Mouse (Mus musculus) midbrain, embryonic 13.5 days (tissue): Measurements from ENCODE around the gene Nek8. TPM values are rescaled to one million over a fixed set of nuclear protein-coding genes. Genes with fewer than 3 reads are reported as not detected.

Experiments used
- ATAC-seq: fragments of 200-750 bp; cut with Nextera tagmentation; 2 replicates; pipeline ENCODE4 v1.8.0; 2017; ENCODE audit warnings: mild to moderate bottlenecking, moderate TSS enrichment, moderate library complexity
- H3K27ac ChIP-seq: fragments of 300-500 bp; sonication (generic); 2 replicates; pipeline ENCODE4 v1.5.1; 2015; ENCODE audit warnings: inconsistent platforms, mild to moderate bottlenecking, moderate library complexity
- H3K27me3 ChIP-seq: fragments of 300-500 bp; sonication (generic); 2 replicates; pipeline ENCODE4 v1.6.1; 2015; ENCODE audit warnings: mild to moderate bottlenecking, inconsistent platforms
- H3K36me3 ChIP-seq: fragments of 300-500 bp; sonication (generic); 2 replicates; pipeline ENCODE4 v1.6.1; 2015; ENCODE audit warnings: mild to moderate bottlenecking, inconsistent platforms
- H3K4me1 ChIP-seq: fragments of 300-500 bp; sonication (generic); replicated peaks from 2 replicates; pipeline ENCODE4 v1.6.1; 2015; ENCODE audit warnings: inconsistent platforms
- H3K4me2 ChIP-seq: fragments of 300-500 bp; sonication (generic); replicated peaks from 2 replicates; pipeline ENCODE4 v1.6.1; 2015; ENCODE audit warnings: moderate library complexity, mild to moderate bottlenecking, inconsistent platforms
- H3K4me3 ChIP-seq: fragments of 300-500 bp; sonication (generic); replicated peaks from 2 replicates; pipeline ENCODE4 v1.5.1; 2015; ENCODE audit warnings: mild to moderate bottlenecking, inconsistent platforms
- H3K9ac ChIP-seq: fragments of 300-500 bp; sonication (generic); replicated peaks from 2 replicates; pipeline ENCODE4 v1.6.1; 2015; ENCODE audit warnings: mild to moderate bottlenecking, inconsistent platforms
- H3K9me3 ChIP-seq: fragments of 300-500 bp; sonication (generic); 2 replicates; pipeline ENCODE4 v1.6.1; 2016; ENCODE audit warnings: mild to moderate bottlenecking, inconsistent platforms
- WGBS: fragments of 180-500 bp; shearing (Covaris S2); methylation state at CpG from one replicate; pipeline ENCODE4 v1.1.7; 2015; 5-methylcytosine and 5-hydroxymethylcytosine counted together
- polyA plus RNA-seq: library from polyadenylated mRNA; unstranded; fragments of >200 nt; fragmentation: Nextera tagmentation; extraction: Ambion mirVana; gene quantifications from 2 replicates; pipeline ENCODE4 v1.2.1, GENCODE M21; 2015

The Nek8 gene
- polyA plus RNA-seq, 1 experiment from 2014 or later = 5.2 TPM

DNA sequence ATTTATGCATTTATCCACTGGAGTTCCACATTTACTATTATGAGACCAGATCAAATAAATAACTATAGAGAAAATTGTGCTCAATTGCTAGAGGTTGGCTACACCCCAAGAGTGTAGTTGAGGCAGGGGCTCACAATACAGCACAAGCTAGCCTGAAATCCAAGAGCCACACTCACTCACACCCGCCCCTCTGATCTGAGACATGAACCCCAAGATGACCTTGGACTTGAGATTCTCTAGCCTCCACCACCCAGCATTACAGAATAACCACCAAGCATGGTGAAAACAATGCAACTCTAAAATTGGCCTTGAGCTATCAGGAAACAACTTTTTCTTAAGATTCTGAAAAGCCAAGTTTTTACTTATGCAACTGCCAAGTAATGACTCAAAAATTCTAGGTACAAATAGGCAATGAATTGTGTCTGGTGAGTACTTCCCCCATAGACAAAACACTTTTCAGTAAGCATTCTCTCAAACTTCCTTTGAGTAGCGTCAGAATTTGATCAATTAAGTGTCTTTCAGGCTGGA, 5.4 kb upstream of the Nek8 start:
- Histone ChIP-seq H3K27me3 (peaks cover 5% of the 10 kb centered on the region), H3K9me3 (no peaks in the 10 kb centered on the region), H3K4me3 (peak overlapping the region; percentile 81), H3K36me3 (peaks cover 27% of the 10 kb centered on the region), H3K27ac (no peak overlapping the region), H3K9ac (peak overlapping the region; percentile 90), H3K4me1 (peaks cover 59% of the 10 kb centered on the region), H3K4me2 (peak overlapping the region; percentile 77)
- ATAC-seq = no peak
- WGBS = 56% methylated on average over 2 of the region's 2 CpGs

GRCm38 (mm10) chr11:78180081-78180761, 3.7 kb upstream of the Nek8 start:
- Histone ChIP-seq H3K36me3 (peaks cover 27% of the 10 kb centered on the region), H3K4me2 (peak overlapping the region; percentile 82; the same call in 1 of the 2 replicates), H3K27ac (no peak overlapping the region), H3K9me3 (no peaks in the 10 kb centered on the region), H3K4me3 (no peak overlapping the region), H3K27me3 (peaks cover 6% of the 10 kb centered on the region), H3K9ac (no peak overlapping the region), H3K4me1 (peaks cover 68% of the 10 kb centered on the region)
- WGBS = 82% methylated on average over 6 of the region's 6 CpGs
- no peak for ATAC-seq

GRCm38 (mm10) chr11:78179438-78179999, 3.0 kb upstream of the Nek8 start:
- Histone ChIP-seq H3K27me3 (peaks cover 6% of the 10 kb centered on the region), H3K4me2 (peak overlapping the region; percentile 82), H3K4me3 (peak overlapping the region; percentile 62), H3K27ac (no peak overlapping the region), H3K9me3 (no peaks in the 10 kb centered on the region), H3K9ac (peak overlapping the region; percentile 75; the same call in 1 of the 2 replicates), H3K36me3 (peaks cover 27% of the 10 kb centered on the region), H3K4me1 (peaks cover 68% of the 10 kb centered on the region)
- no peak for ATAC-seq
- WGBS = 32% methylated on average over 8 of the region's 8 CpGs

GRCm38 (mm10) chr11:78178859-78179437, 2.5 kb upstream of the Nek8 start:
- Histone ChIP-seq H3K4me1 (peaks cover 65% of the 10 kb centered on the region), H3K27me3 (peaks cover 6% of the 10 kb centered on the region), H3K9me3 (no peaks in the 10 kb centered on the region), H3K9ac (peak overlapping the region; percentile 75), H3K36me3 (peaks cover 27% of the 10 kb centered on the region), H3K27ac (peak overlapping the region; percentile 84), H3K4me2 (peak overlapping the region; percentile 82), H3K4me3 (peak overlapping the region; percentile 62)
- 1% methylated on average over 29 of the region's 29 CpGs for WGBS
- no peak for ATAC-seq

- peak overlapping the region; percentile 62 for H3K4me3 ChIP-seq
- peaks cover 6% of the 10 kb centered on the region for H3K27me3 ChIP-seq
- no peaks in the 10 kb centered on the region for H3K9me3 ChIP-seq
- peak overlapping the region; percentile 75 for H3K9ac ChIP-seq
- H3K4me2 ChIP-seq = peak overlapping the region; percentile 82
- under 1% methylated on average over 71 of the region's 84 CpGs for WGBS
- peaks cover 62% of the 10 kb centered on the region for H3K4me1 ChIP-seq
- peak overlapping the region; percentile 84 for H3K27ac ChIP-seq
- peaks cover 27% of the 10 kb centered on the region for H3K36me3 ChIP-seq
- peak; percentile 92 for ATAC-seq
These were observed 1.7 kb upstream of the Nek8 start for GRCm38 (mm10) chr11:78177903-78178858.

GRCm38 (mm10) chr11:78177437-78177836, 962 bp upstream of the Nek8 start:
- peaks cover 61% of the 10 kb centered on the region for H3K4me1 ChIP-seq
- peak overlapping the region; percentile 82 for H3K4me2 ChIP-seq
- peaks cover 6% of the 10 kb centered on the region for H3K27me3 ChIP-seq
- H3K4me3 ChIP-seq = peak overlapping the region; percentile 62
- ATAC-seq = peak; percentile 10
- whole genome bisulfite sequencing = under 1% methylated on average over 10 of the region's 10 CpGs
- H3K36me3 ChIP-seq = peaks cover 27% of the 10 kb centered on the region
- no peak overlapping the region; the same call in 1 of the 2 replicates for H3K9ac ChIP-seq
- H3K9me3 ChIP-seq = no peaks in the 10 kb centered on the region
- H3K27ac ChIP-seq = no peak overlapping the region

- Histone ChIP-seq H3K4me1 (peaks cover 56% of the 10 kb centered on the region), H3K36me3 (peaks cover 27% of the 10 kb centered on the region), H3K4me3 (peak overlapping the region; percentile 62), H3K9me3 (no peaks in the 10 kb centered on the region), H3K4me2 (peak overlapping the region; percentile 82), H3K27me3 (peaks cover 6% of the 10 kb centered on the region), H3K27ac (0 out of 2 replicates have a peak overlapping the region, but pooled peaks have one; percentile 65), H3K9ac (peak overlapping the region; percentile 56)
- under 1% methylated on average over 23 of the region's 23 CpGs for WGBS
- ATAC-seq = no peak
These were observed 443 bp upstream of the Nek8 start for GRCm38 (mm10) chr11:78176905-78177331.

GRCm38 (mm10) chr11:78175771-78176401, 589 bp downstream of the Nek8 start:
- Histone ChIP-seq H3K27ac (0 out of 2 replicates have a peak overlapping the region, but pooled peaks have one; percentile 65), H3K4me3 (peak overlapping the region; percentile 62), H3K27me3 (peaks cover 6% of the 10 kb centered on the region), H3K4me2 (peak overlapping the region; percentile 82), H3K9me3 (no peaks in the 10 kb centered on the region), H3K36me3 (peaks cover 16% of the 10 kb centered on the region), H3K4me1 (peaks cover 47% of the 10 kb centered on the region), H3K9ac (peak overlapping the region; percentile 56)
- no peak for ATAC-seq
- WGBS = 12% methylated on average over 10 of the region's 10 CpGs

GRCm38 (mm10) chr11:78174506-78174905, 2.0 kb downstream of the Nek8 start:
- H3K4me2 ChIP-seq = no peak overlapping the region

DNA sequence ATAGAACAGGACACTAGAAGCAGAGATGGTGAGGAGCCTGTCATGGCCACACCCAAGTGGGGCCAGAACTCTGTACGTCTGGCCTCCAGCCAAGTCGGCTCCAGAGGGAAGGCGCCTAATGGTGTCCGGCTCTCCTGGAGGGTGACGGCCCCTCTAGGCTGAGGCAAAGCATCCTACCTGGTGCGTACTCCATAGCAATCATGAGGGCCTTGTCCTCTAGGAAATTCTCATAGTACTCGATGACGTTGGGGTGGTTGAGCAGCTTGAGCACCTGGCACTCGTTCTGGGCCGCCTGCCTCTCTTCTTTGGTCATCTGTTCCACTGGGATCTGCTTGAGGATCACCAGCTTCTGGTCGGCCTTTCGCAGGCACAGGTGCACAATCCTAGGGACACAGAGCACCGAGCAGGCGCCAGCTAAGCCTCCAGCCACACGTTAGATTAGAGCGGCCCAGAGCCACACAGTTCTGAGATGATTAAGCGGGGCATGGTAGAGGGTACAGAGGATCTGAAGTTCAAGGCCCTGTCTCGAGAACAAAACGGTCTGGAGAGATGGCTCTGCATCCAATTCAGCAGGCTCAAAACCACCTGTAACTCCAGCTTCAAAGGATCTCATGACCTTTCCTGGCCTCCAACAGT, 3.6 kb downstream of the Nek8 start:
- 88% methylated on average over 19 of the region's 19 CpGs for WGBS
- Histone ChIP-seq H3K4me2 (no peak overlapping the region), H3K27me3 (peaks cover 6% of the 10 kb centered on the region), H3K4me1 (peaks cover 16% of the 10 kb centered on the region), H3K9ac (no peak overlapping the region), H3K9me3 (no peaks in the 10 kb centered on the region), H3K36me3 (no peaks in the 10 kb centered on the region), H3K4me3 (no peak overlapping the region), H3K27ac (no peak overlapping the region)
- no peak for ATAC-seq

More at GRCm38 (mm10) chr11:78174506-78174905, 2.0 kb downstream of the Nek8 start:
- Histone ChIP-seq H3K27me3 (peaks cover 6% of the 10 kb centered on the region), H3K9ac (0 out of 2 replicates have a peak overlapping the region, but pooled peaks have one; percentile 32), H3K9me3 (no peaks in the 10 kb centered on the region), H3K27ac (no peak overlapping the region), H3K4me3 (no peak overlapping the region), H3K4me1 (peaks cover 33% of the 10 kb centered on the region), H3K36me3 (peaks cover 3% of the 10 kb centered on the region)
- no peak for ATAC-seq
- 94% methylated on average over 3 of the region's 3 CpGs for WGBS
